Mouse (Mus musculus): ENCODE data around the gene Eri3. TPM values are rescaled to one million over a fixed set of nuclear protein-coding genes. Genes with fewer than 3 reads are reported as not detected.

Gene Eri3
- polyA plus RNA-seq, 1 experiment from 2014 or later: 90.6 TPM

DNA sequence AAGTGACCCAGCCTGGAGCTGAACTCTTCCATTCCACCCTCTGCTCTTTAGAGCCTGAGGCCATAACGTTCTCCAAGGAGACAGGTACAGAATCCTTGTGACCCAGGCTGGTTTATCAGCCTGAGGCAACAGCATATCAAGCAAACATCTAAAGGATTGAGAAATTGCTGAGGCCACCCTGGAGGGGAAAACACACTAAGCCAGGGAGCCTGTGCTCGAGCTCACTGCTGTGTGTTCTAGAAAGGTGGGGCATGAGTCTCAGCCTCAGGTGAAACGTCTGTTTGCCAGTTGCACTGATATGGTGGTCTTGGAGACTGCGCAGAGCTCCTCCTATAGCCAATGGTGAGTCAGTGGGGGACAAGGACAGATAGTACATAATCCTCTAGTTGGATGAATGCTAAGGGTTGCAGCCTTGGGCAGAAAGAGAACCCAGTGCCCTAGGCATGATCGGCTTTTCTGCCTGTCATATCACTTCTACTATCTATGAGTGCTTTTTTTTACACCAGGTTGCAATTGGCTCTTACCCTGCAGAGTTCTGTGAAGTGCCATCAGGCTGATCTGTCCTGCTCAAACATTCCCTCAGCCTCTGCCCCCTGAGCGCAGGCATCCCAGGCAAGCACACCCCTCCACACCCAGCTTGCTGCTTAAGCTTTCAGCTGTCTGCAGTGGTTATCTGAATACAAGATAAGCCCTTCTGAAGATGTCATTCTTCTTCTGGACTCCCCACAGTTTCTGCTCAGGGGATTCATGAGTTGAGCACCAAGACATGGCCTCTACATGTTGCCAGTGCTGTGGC lies 163.3 kb downstream of the Eri3 start:
- peak; percentile 71 for ATAC-seq
- H3K4me2 ChIP-seq (ENCODE audit: low read depth, low read length): no peak overlapping the region
- H3K9ac ChIP-seq (ENCODE audit: low read depth, low read length): no peak overlapping the region
- peaks cover 12% of the 10 kb centered on the region; the same call in 1 of the 2 replicates for H3K4me1 ChIP-seq (ENCODE audit: control insufficient read depth, insufficient read depth, low read length)
- no peaks in the 10 kb centered on the region for H3K36me3 ChIP-seq (ENCODE audit: control insufficient read depth, insufficient read depth, low read length)
- H3K4me3 ChIP-seq (ENCODE audit: low read length): no peak overlapping the region
- H3K27me3 ChIP-seq (replicated peaks; ENCODE audit: control insufficient read depth, insufficient read depth, low read length): no peaks in the 10 kb centered on the region
- H3K27ac ChIP-seq (ENCODE audit: low read length): peak overlapping the region; percentile 37
- whole genome bisulfite sequencing: 57% methylated on average over 6 of the region's 6 CpGs
- no peaks in the 10 kb centered on the region for H3K9me3 ChIP-seq (ENCODE audit: control insufficient read depth, low read length)

Small RNA genes within 50 kb of the gene (microRNA-seq; reads per million reads assigned to microRNA genes)
- not detected for gene Gm25559

Other genes with a start within 250 kb of the Eri3 start
- gene Rnf220, start 53.3 kb upstream of the Eri3 start, polyA plus RNA-seq (2015; fragmentation: Nextera tagmentation; extraction: Ambion mirVana): 49.0 and 55.4 TPM in 2 replicates
- 40.7 and 45.0 TPM in 2 replicates for gene Dmap1, start 131.9 kb downstream of the Eri3 start, polyA plus RNA-seq (2015; fragmentation: Nextera tagmentation; extraction: Ambion mirVana)
- not detected in 2 replicates for gene Gm12845, start 174.0 kb downstream of the Eri3 start, polyA plus RNA-seq (2015; fragmentation: Nextera tagmentation; extraction: Ambion mirVana)
- not detected in 2 replicates for gene Klf17, start 215.3 kb downstream of the Eri3 start, polyA plus RNA-seq (2015; fragmentation: Nextera tagmentation; extraction: Ambion mirVana)

Data from intestine, embryonic 16.5 days (tissue).